Mouse (Mus musculus): ENCODE data around the gene Cenpm. TPM values are rescaled to one million over a fixed set of nuclear protein-coding genes. Genes with fewer than 3 reads are reported as not detected.

Cenpm gene
- polyA plus RNA-seq, 1 experiment = 187 TPM

DNA sequence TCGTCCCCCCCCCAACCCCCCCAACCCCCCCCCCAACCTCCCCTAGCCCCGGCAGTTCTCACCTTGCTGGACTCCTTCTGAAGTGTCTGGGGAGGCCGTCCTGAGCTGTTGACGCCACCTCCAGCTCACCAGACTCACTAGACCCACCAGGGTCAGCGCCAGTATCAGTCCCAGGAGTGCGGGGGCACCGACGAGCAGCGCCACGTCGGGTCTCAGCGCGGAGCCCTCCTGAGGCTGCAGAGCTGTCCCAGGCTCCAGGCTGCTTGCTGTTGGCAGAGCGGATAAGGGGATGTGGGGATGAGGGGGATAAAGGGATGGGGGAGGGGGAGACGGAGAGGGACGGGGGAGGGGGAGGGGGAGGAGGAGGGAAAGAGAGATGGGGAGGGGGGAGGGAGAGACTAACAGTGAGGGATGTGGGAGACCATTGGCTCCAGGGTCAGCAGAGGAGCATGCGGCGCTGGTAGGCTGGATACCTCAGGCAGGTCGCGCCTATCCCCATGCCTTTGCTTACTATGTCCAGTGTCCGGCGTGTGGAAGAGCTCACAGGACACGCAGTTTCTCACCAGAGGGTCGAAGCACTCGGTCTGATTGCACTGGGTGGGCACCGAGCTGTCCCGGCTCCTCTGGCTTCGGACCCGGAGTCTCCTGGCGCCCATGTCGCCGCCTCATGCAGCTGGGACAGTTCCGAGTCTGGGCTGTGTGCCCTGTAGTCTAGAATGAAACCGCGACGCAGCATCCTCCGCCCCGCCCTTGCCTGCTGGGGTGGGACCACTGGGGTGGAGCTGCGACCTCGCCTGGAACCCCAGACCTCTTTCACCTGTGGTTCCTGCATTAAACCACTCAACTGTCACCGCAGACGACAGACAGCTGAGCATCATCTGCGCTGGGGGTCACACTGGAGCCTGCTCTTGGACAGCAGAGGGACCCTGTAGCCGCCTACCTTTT is 20.6 kb downstream of the Cenpm start, which contains the start of gene Tnfrsf13c:
Tnfrsf13c (minus strand) TSS at position 713 of the 945 bp plus-strand sequence.
- TF ChIP-seq GATA1 (IDR thresholded peaks at IDR 0.05; ENCODE audit: low read length) = no peak

- no peak for TF ChIP-seq GATA1 (IDR thresholded peaks at IDR 0.05; ENCODE audit: low read length)
Measured at GRCm38 (mm10) chr15:82223251-82223650, 21.3 kb downstream of the Cenpm start.

- no peak for TF ChIP-seq GATA1 (IDR thresholded peaks at IDR 0.05; ENCODE audit: low read length)
Measured at GRCm38 (mm10) chr15:82221104-82221860, 23.3 kb downstream of the Cenpm start.

- TF ChIP-seq GATA1 (IDR thresholded peaks at IDR 0.05; ENCODE audit: low read length) = no peak
Measured at GRCm38 (mm10) chr15:82220003-82220675, 24.4 kb downstream of the Cenpm start.

- TF ChIP-seq GATA1 (IDR thresholded peaks at IDR 0.05; ENCODE audit: low read length) = no peak
Measured at GRCm38 (mm10) chr15:82218778-82219666, 25.5 kb downstream of the Cenpm start.

GRCm38 (mm10) chr15:82217980-82218379 is 26.6 kb downstream of the Cenpm start:
- TF ChIP-seq GATA1 (IDR thresholded peaks at IDR 0.05; ENCODE audit: low read length) = no peak

GRCm38 (mm10) chr15:82217039-82217438 is 27.5 kb downstream of the Cenpm start:
- TF ChIP-seq GATA1 (IDR thresholded peaks at IDR 0.05; ENCODE audit: low read length) = no peak

DNA sequence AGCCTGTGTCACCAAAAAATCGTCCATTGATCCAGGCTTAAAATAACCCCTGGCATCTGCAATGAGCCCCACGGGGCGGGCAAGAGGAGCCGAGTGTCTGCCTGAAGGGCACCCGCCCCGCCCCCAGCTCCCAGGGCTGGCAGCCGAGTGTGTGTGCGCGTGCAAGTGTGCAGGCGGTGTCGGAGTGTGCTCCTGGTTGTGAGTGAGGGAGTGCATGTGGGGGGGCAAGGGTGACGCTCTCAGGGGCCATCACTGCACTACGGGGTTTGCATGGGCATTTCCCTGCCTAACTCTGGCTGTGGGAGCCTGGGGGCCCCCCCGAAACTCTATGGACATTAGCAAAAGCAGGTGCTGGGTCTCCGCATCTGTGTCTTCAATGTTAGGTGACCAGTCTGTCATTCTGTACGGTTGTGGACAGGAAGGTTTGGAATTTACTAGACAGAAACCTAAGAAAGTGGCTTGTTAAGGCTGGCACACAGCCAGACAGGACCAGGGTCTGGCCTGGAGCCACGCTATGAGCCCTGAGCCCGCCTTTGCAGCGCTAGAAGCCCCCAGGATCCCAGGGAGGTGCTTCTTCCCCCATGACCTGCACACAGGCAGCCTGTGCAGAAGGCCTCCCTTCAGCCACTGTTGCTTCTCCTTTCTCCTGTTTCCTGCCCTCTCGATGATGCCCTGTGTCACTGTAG is 28.3 kb downstream of the Cenpm start:
- no peak for TF ChIP-seq GATA1 (IDR thresholded peaks at IDR 0.05; ENCODE audit: low read length)

DNA sequence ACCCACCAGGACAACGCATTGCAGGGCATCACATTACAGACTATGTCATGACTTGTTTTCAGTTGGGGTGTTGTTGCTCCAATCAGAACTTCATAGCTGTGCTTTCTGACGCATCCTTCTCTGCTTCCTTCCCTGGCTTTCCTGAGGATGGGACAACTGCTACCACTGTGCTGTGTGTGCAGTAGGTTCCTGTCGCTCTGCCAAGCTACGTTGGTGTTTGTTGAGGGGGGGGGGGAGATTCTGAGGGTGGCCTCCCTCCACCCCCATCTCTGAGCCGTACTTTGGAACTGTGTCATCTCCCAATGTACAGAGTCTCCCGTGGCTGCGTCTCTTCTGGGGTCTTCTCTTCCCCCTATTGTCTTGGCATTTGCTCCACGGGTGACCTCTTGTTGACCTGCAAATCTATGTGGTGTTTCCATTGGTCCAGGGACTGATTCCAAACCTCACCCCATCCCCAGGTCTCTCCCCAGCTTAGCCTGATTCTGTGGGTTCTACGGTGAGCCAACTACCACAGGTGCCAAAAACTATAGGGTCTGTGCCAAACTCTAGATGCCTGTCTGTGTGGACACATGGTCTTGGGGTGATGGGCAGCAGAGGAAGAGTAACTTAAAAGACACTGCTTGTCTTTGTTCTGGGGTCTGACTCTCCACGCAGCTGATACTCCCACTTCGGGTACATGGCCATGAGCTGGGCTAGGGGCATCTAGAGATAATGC is 29.1 kb downstream of the Cenpm start:
- TF ChIP-seq GATA1 (IDR thresholded peaks at IDR 0.05; ENCODE audit: low read length) = no peak

- TF ChIP-seq GATA1 (IDR thresholded peaks at IDR 0.05; ENCODE audit: low read length) = no peak
Measured at GRCm38 (mm10) chr15:82213222-82213621, 31.3 kb downstream of the Cenpm start.

GRCm38 (mm10) chr15:82212752-82213063 is 31.8 kb downstream of the Cenpm start, which contains the start of gene Shisa8:
Gene Shisa8 (minus strand): TSS chr15:82212815.
- no peak for TF ChIP-seq GATA1 (IDR thresholded peaks at IDR 0.05; ENCODE audit: low read length)

DNA sequence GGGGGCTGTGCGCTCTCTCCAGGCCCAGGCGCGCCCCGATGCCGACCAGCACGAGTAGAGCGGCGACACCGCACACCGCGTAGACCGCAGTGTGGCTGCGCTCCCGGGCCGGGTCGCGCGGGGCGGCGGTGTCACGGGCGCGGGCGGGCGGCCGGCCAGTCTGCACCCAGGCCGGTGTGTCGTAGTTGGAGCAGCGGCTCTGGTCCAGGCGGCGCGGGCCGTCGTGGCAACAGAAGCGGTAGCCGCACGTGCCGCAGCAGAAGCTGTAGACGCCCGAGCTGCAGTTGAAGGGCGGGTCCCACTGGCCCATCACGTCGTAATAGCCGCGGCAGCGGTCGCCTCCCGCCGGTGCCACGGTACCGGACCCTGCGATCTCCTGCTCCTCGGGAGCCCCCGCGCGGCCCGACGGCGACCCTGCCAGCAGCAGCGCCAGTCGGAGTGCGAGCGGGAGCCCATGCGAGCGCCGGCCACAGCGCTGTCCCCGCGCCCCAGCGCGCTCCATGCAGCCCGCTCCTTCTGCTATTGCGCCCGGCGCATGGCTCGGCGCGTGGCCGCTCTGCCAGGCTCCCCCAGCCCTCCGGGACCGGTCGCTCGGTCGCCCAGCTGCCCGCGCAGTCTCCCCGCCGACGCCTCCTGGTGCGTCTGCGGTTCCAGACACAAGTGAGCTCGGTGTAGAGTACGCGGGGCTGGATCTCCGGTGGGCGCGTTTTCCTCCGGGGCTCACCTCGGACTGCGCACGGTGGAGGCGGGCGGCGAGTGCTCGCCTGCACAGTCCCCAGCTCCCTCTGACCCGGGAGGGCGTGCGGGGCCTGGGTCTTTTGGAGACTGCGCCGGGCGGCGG is 32.4 kb downstream of the Cenpm start:
- TF ChIP-seq GATA1 (IDR thresholded peaks at IDR 0.05; ENCODE audit: low read length) = no peak

- TF ChIP-seq GATA1 (IDR thresholded peaks at IDR 0.05; ENCODE audit: low read length) = no peak
Measured at GRCm38 (mm10) chr15:82211281-82211680, 33.3 kb downstream of the Cenpm start.

All from G1E-ER4 (cell line).